Mouse (Mus musculus) lung, postnatal 0 days (tissue): Measurements from ENCODE around the gene Fam71d. TPM values are rescaled to one million over a fixed set of nuclear protein-coding genes. Genes with fewer than 3 reads are reported as not detected.

Experiments used
- ATAC-seq: fragments of 200-750 bp; cut with Nextera tagmentation; 2 replicates; pipeline ENCODE4 v1.8.0; 2017; ENCODE audit warnings: moderate library complexity
- DNase-seq: peaks from one replicate; pipeline ENCODE4 v3.0.0-alpha.2; 2016; ENCODE audit warnings: low spot score
- H3K27ac ChIP-seq: fragments of 300-500 bp; sonication (generic); 2 replicates; pipeline ENCODE4 v1.5.1; 2014; ENCODE audit warnings: antibody characterized with exemption, mild to moderate bottlenecking, low read length, mixed read lengths
- H3K27me3 ChIP-seq: fragments of 300-500 bp; sonication (generic); replicated peaks from 2 replicates; pipeline ENCODE4 v1.6.1; 2014; ENCODE audit warnings: low read length, mixed read lengths; ENCODE audit not compliant: insufficient read depth
- H3K36me3 ChIP-seq: fragments of 300-500 bp; sonication (generic); 2 replicates; pipeline ENCODE4 v1.6.1; 2014; ENCODE audit warnings: low read length, mixed read lengths; ENCODE audit not compliant: insufficient read depth
- H3K4me1 ChIP-seq: fragments of 300-500 bp; sonication (generic); 2 replicates; pipeline ENCODE4 v1.6.1; 2014; ENCODE audit warnings: antibody characterized with exemption, low read depth, low read length, mixed read lengths; ENCODE audit not compliant: insufficient read depth
- H3K4me2 ChIP-seq: fragments of 300-500 bp; sonication (generic); replicated peaks from 2 replicates; pipeline ENCODE4 v1.6.1; 2014; ENCODE audit warnings: low read depth, mild to moderate bottlenecking, low read length, moderate library complexity, mixed read lengths
- H3K4me3 ChIP-seq: fragments of 300-500 bp; sonication (generic); 2 replicates; pipeline ENCODE4 v1.5.1; 2014; ENCODE audit warnings: low read depth, low read length
- H3K9ac ChIP-seq: fragments of 300-500 bp; sonication (generic); replicated peaks from 2 replicates; pipeline ENCODE4 v1.6.1; 2014; ENCODE audit warnings: low read depth, mild to moderate bottlenecking
- H3K9me3 ChIP-seq: fragments of 300-500 bp; sonication (generic); 2 replicates; pipeline ENCODE4 v1.6.1; 2016; ENCODE audit warnings: low read length, mixed read lengths
- CTCF ChIP-seq: IDR thresholded peaks from 2 replicates; pipeline ENCODE4 v1.5.1; 2016; ENCODE audit warnings: antibody characterized with exemption, mild to moderate bottlenecking
- EP300 ChIP-seq: IDR thresholded peaks from 2 replicates; pipeline ENCODE4 v1.6.1; 2016; ENCODE audit warnings: antibody characterized with exemption, mild to moderate bottlenecking, control low read depth
- WGBS: fragments of 180-500 bp; shearing (Covaris S2); extraction: QIAGEN DNeasy Blood & Tissue Kit; methylation state at CpG from one replicate; pipeline ENCODE4 v1.1.7; 2014; 5-methylcytosine and 5-hydroxymethylcytosine counted together
- polyA plus RNA-seq: library from polyadenylated mRNA; unstranded; fragments of >200 nt; fragmentation: Nextera tagmentation; extraction: Ambion mirVana; gene quantifications from 2 replicates; pipeline ENCODE4 v1.2.1, GENCODE M21; 2015

The Fam71d gene
- polyA plus RNA-seq, 1 experiment from 2014 or later: 0.17 TPM

DNA sequence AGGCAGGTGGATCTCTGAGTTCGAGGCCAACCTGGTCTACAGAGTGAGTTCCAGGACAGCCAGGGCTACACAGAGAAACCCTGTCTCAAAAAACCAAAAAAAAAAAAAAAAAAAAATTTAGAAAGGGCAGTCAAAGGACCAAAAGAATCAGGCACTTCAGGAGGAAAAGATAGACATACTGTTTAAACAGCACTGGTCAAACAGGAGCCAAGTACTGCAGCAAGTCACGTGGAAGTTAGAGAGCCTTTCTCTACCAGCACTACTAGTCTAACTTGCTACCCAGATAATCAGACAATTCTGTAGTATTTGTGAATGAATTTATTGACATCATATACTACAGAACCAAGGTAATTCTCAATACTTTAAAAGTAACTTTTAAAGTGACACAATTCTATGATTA is 10.3 kb upstream of the Fam71d start:
- 49% methylated on average over 2 of the region's 2 CpGs for WGBS
- DNase-seq (peak; percentile 25), ATAC-seq (peak; percentile 46; the same call in 1 of the 2 replicates)
- Histone ChIP-seq H3K36me3 (no peaks in the 10 kb centered on the region), H3K27ac (no peak overlapping the region), H3K9me3 (no peaks in the 10 kb centered on the region), H3K9ac (no peak overlapping the region), H3K4me3 (no peak overlapping the region), H3K4me1 (no peaks in the 10 kb centered on the region; the same call in 1 of the 2 replicates), H3K27me3 (no peaks in the 10 kb centered on the region), H3K4me2 (no peak overlapping the region)
- TF ChIP-seq EP300 (no peak), CTCF (no peak)

DNA sequence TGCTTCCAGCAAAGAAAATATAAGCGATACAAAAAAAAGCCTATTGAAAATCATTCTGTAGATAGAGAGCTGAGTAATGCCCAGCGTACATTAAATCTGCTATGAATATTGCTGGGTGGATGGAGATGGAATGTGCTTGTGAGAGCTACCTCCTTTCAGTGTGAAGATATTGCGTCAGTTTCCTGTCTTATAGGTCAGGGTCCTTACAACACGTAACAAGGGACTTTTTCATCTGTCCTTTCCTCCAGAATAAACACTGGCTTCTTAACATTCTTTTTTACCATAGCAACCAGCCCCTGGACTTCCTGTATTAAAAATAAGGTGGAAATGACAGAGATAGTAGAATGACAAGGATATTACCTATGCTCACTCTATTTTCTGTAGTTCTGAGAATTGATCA is 9.1 kb upstream of the Fam71d start:
- TF ChIP-seq CTCF (no peak), EP300 (no peak)
- no peaks in the 10 kb centered on the region; the same call in 1 of the 2 replicates for H3K4me1 ChIP-seq
- peak; percentile 9 for DNase-seq
- no peak overlapping the region for H3K4me2 ChIP-seq
- H3K9me3 ChIP-seq: no peaks in the 10 kb centered on the region
- ATAC-seq: no peak
- H3K27me3 ChIP-seq: no peaks in the 10 kb centered on the region
- no peaks in the 10 kb centered on the region for H3K36me3 ChIP-seq
- H3K9ac ChIP-seq: no peak overlapping the region
- WGBS: 34% methylated on average over 4 of the region's 4 CpGs
- H3K27ac ChIP-seq: no peak overlapping the region
- H3K4me3 ChIP-seq: no peak overlapping the region

DNA sequence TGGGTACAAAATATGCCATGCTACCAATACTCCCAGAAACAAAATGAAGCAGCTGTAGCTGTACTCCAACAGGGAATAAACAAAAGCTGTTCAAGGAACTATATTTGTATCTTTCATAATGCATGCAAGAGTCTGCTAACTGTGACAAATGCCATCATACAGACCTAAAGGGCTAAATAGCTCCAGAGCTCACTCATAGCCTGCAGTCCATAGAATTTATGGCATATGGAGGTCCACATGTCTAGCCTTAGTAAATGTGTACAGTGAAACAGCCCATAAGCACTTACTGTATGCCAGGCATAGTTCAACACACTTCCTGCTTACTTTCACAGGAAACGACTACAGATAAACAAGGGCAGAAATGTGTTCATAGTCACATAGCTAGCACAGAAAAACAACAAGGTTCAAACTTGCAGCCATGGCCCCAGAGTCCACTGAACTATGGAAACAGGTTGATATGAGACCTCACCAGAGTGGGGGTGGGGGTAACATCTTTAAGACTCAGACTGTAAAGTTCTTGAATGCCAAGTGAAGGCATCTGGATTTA is 5.6 kb upstream of the Fam71d start:
- Histone ChIP-seq H3K4me3 (no peak overlapping the region), H3K36me3 (no peaks in the 10 kb centered on the region), H3K27ac (no peak overlapping the region), H3K4me2 (no peak overlapping the region), H3K9me3 (no peaks in the 10 kb centered on the region), H3K27me3 (no peaks in the 10 kb centered on the region), H3K4me1 (no peaks in the 10 kb centered on the region; the same call in 1 of the 2 replicates), H3K9ac (no peak overlapping the region)
- 33% methylated on average over 1 of the region's 1 CpGs for WGBS
- DNase-seq (no peak), ATAC-seq (no peak)
- TF ChIP-seq EP300: no peak; the same call in 1 of the 2 replicates
- no peak for TF ChIP-seq CTCF

DNA sequence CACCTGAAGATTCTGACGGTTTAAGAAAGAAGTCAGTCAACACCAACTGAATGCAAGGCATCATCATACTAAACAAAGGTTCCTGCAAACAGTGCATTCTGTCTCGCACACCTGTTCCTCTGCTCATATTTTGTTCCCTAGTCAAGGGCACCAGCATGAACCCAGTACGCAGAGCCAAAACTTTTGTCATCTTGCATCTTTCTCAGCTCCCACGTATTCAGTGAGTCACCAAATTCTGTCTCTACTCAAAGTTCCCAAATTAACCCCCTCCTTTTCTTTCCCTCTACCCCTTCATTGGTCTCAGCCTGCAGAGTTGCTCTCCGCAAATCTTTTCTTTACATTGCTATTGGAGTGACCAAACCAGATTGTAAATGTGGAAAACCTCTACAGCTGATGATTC is 2.5 kb upstream of the Fam71d start:
- WGBS: 80% methylated on average over 5 of the region's 5 CpGs
- Histone ChIP-seq H3K27ac (no peak overlapping the region), H3K9ac (no peak overlapping the region), H3K27me3 (no peaks in the 10 kb centered on the region), H3K4me3 (no peak overlapping the region), H3K4me2 (no peak overlapping the region), H3K36me3 (no peaks in the 10 kb centered on the region), H3K4me1 (no peaks in the 10 kb centered on the region; the same call in 1 of the 2 replicates), H3K9me3 (no peaks in the 10 kb centered on the region)
- ATAC-seq (no peak), DNase-seq (no peak)
- no peak for TF ChIP-seq CTCF
- TF ChIP-seq EP300: no peak

DNA sequence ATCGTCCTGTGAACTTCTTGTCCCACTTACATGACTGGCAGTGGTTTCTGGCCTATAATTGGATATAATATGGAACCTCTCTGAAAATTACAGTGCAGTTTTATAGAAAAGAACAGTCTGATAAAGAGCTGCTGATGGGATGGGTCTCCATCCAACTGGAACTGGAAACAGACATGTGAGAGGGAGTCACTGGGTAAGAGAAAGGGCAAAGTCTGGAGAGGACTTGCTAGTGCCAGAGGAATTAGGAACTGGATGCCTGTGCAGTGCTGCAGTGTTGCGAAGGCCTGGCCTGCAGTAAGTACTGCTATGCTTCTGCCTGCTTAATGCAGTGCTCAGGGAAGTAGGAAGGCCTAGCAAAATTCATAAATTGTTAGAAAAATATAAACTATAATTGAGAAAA is 1.9 kb downstream of the Fam71d start:
- DNase-seq (no peak), ATAC-seq (no peak)
- no peaks in the 10 kb centered on the region for H3K27me3 ChIP-seq
- no peak overlapping the region for H3K4me3 ChIP-seq
- TF ChIP-seq CTCF: no peak
- TF ChIP-seq EP300: no peak
- no peaks in the 10 kb centered on the region for H3K4me1 ChIP-seq
- no peak overlapping the region for H3K9ac ChIP-seq
- H3K27ac ChIP-seq: no peak overlapping the region
- H3K36me3 ChIP-seq: no peaks in the 10 kb centered on the region
- H3K9me3 ChIP-seq: no peaks in the 10 kb centered on the region
- no peak overlapping the region for H3K4me2 ChIP-seq
- WGBS: 84% methylated on average over 2 of the region's 2 CpGs

DNA sequence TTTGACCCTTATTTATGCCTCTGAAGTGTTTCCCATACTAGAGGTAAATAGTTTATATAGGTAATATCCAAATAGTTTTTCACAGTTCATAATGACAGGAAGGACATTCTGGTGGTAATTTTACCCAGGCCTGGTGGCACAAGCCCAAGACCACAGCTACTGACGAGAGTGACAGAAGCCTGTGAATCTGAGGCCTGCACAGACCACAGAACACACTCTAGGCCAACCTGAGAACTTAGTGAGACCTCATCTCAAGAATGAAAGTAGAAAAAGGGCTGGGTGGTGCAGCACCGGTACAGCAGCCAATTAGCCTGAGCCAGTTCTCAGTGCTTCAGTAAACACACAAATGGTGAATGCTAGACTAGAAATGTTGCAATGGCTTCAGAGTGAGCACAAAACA is 26.4 kb downstream of the Fam71d start:
- no peaks in the 10 kb centered on the region for H3K27me3 ChIP-seq
- ATAC-seq (no peak), DNase-seq (no peak)
- no peak overlapping the region for H3K27ac ChIP-seq
- no peak overlapping the region for H3K4me2 ChIP-seq
- no peak overlapping the region for H3K4me3 ChIP-seq
- H3K9me3 ChIP-seq: no peaks in the 10 kb centered on the region
- TF ChIP-seq EP300 (no peak), CTCF (no peak)
- H3K36me3 ChIP-seq: no peaks in the 10 kb centered on the region
- 66% methylated on average over 2 of the region's 2 CpGs for WGBS
- no peak overlapping the region for H3K9ac ChIP-seq
- H3K4me1 ChIP-seq: no peaks in the 10 kb centered on the region

DNA sequence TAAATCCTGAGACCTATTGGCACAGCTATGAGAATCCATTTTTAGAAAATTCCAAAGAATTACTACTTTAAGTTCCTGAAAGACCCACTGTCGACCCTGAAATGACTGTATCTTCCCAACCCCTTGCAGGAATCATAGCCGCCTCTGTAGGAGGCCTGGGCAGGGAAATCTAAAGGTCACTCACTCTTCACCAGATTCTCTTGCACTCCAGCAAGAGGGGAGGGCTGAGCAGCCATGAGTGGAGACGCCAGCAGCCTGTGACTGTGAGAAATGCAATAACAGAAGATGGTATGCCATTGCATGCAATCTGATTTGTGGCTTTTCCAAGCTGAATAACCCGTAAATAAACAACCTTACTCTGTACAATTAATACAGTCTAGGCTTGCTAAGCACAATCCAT is 36.4 kb downstream of the Fam71d start:
- H3K9me3 ChIP-seq: no peaks in the 10 kb centered on the region
- no peak overlapping the region for H3K9ac ChIP-seq
- TF ChIP-seq EP300 (no peak), CTCF (no peak)
- H3K4me2 ChIP-seq: no peak overlapping the region
- H3K4me1 ChIP-seq: no peaks in the 10 kb centered on the region
- 40% methylated on average over 4 of the region's 4 CpGs for WGBS
- ATAC-seq: no peak
- H3K27ac ChIP-seq: no peak overlapping the region
- no peaks in the 10 kb centered on the region for H3K36me3 ChIP-seq
- DNase-seq: no peak
- no peak overlapping the region for H3K4me3 ChIP-seq
- no peaks in the 10 kb centered on the region for H3K27me3 ChIP-seq
